Comparison of ENCODE assay signal across 31 mouse cellular contexts in genomic region chrX:99477038-99477437, GRCm38 (mm10).
"Had no signal": no experiment of that assay in that cellular context is flagged by ENCODE, and none has a peak within 500 bp of the region (broad histone marks: within the 10 kb centered on the region; RNA-seq: fewer than 3 reads in every experiment).

No protein-coding gene starts in this region.

- H3K4me3 ChIP-seq: left cerebral cortex, adult 2 months; limb, embryonic 12.5 days; limb, embryonic 13.5 days; limb, embryonic 15.5 days; liver, embryonic 12.5 days; liver, embryonic 13.5 days; liver, embryonic 15.5 days; lung, embryonic 15.5 days; megakaryocyte, embryonic 14.5 days; midbrain, embryonic 10.5 days; midbrain, embryonic 12.5 days; midbrain, embryonic 13.5 days; midbrain, embryonic 15.5 days; neural tube, embryonic 12.5 days; neural tube, embryonic 13.5 days had no signal

- ATAC-seq: liver, embryonic 12.5 days; lung, postnatal 0 days; midbrain, embryonic 13.5 days; midbrain, embryonic 15.5 days; midbrain, embryonic 16.5 days had no signal

- H3K4me2 ChIP-seq: limb, embryonic 12.5 days; limb, embryonic 13.5 days; limb, embryonic 15.5 days; liver, embryonic 11.5 days; liver, embryonic 12.5 days; liver, embryonic 13.5 days; liver, embryonic 15.5 days; lung, embryonic 14.5 days; lung, embryonic 15.5 days; midbrain, embryonic 11.5 days; midbrain, embryonic 12.5 days; midbrain, embryonic 13.5 days; midbrain, embryonic 15.5 days; neural tube, embryonic 12.5 days; neural tube, embryonic 13.5 days had no signal

- DNase-seq: left cerebral cortex, postnatal 4 days; liver; liver, embryonic 13.5 days; lung, adult 18-20 months; lung, adult 2 months; lung, embryonic 14.5 days; lung, postnatal 10 days; lung, postnatal 14 days; lung, postnatal 36 days; lung, postnatal 4 days; midbrain, embryonic 14.5 days had no signal

- H3K9me3 ChIP-seq: limb, embryonic 12.5 days; limb, embryonic 13.5 days; limb, embryonic 15.5 days; liver, embryonic 12.5 days; liver, embryonic 13.5 days; liver, embryonic 15.5 days; lung, embryonic 15.5 days; megakaryocyte, embryonic 14.5 days; midbrain, embryonic 10.5 days; midbrain, embryonic 12.5 days; midbrain, embryonic 13.5 days; midbrain, embryonic 15.5 days; neural tube, embryonic 12.5 days; neural tube, embryonic 13.5 days had no signal

- H3K9ac ChIP-seq: limb, embryonic 12.5 days; limb, embryonic 13.5 days; limb, embryonic 15.5 days; liver, embryonic 12.5 days; liver, embryonic 13.5 days; liver, embryonic 14.5 days; liver, embryonic 15.5 days; lung, embryonic 14.5 days; lung, embryonic 15.5 days; midbrain, embryonic 12.5 days; midbrain, embryonic 13.5 days; midbrain, embryonic 15.5 days; neural tube, embryonic 12.5 days; neural tube, embryonic 13.5 days had no signal

- H3K27me3 ChIP-seq: lung, embryonic 15.5 days; neural tube, embryonic 12.5 days had no signal

- H3K36me3 ChIP-seq: limb, embryonic 12.5 days; limb, embryonic 13.5 days; limb, embryonic 15.5 days; liver, embryonic 12.5 days; liver, embryonic 13.5 days; liver, embryonic 15.5 days; lung, embryonic 15.5 days; midbrain, embryonic 10.5 days; midbrain, embryonic 12.5 days; midbrain, embryonic 13.5 days; midbrain, embryonic 15.5 days; neural tube, embryonic 12.5 days; neural tube, embryonic 13.5 days had no signal

- H3K4me1 ChIP-seq: limb, embryonic 12.5 days; limb, embryonic 13.5 days; limb, embryonic 15.5 days; liver, embryonic 12.5 days; liver, embryonic 13.5 days; liver, embryonic 15.5 days; megakaryocyte, embryonic 14.5 days had no signal

- H3K27ac ChIP-seq: left cerebral cortex, adult 2 months; limb, embryonic 12.5 days; limb, embryonic 13.5 days; limb, embryonic 15.5 days; liver, embryonic 12.5 days; liver, embryonic 13.5 days; liver, embryonic 14.5 days; liver, embryonic 15.5 days; lung, embryonic 15.5 days; macrophage; midbrain, embryonic 10.5 days; midbrain, embryonic 12.5 days; midbrain, embryonic 13.5 days; midbrain, embryonic 15.5 days; neural tube, embryonic 12.5 days; neural tube, embryonic 13.5 days had no signal
